Mouse (Mus musculus) gastrocnemius, adult 18-20 months (tissue): ENCODE results near the gene Gimap8. TPM values are rescaled to one million over a fixed set of nuclear protein-coding genes. Genes with fewer than 3 reads are reported as not detected.
"Not testable (repeated sequence)": the region's sequence is repeated elsewhere in the genome, so short reads cannot be mapped to it uniquely, and the experiment has no call there.

Experiments
- DNase-seq: peaks from one replicate; pipeline ENCODE4 v3.0.0; 2021; ENCODE audit warnings: low spot score
- long read RNA-seq, 2 experiments: library from polyadenylated mRNA; stranded (forward); transcript quantifications; one replicate each; pipeline ENCODE4 v2.0.0; 2021
- total RNA-seq, 2 experiments: library from RNA; stranded (reverse); gene quantifications; 2 replicates each; pipeline ENCODE4 v1.2.3; 2021

Gene Gimap8
- 1 to 10 TPM; 1.3 to 2.5 TPM for total RNA-seq
- long read RNA-seq, experiment 1, partial matches to known transcripts, result 1 of 2 reads
- long read RNA-seq, experiment 1, other reads (novel, unspliced or antisense), result 0 of 2 reads
- long read RNA-seq, experiment 2, partial matches to known transcripts, result 0 of 1 reads
- long read RNA-seq, experiment 2, other reads (novel, unspliced or antisense), result 0 of 1 reads

DNA sequence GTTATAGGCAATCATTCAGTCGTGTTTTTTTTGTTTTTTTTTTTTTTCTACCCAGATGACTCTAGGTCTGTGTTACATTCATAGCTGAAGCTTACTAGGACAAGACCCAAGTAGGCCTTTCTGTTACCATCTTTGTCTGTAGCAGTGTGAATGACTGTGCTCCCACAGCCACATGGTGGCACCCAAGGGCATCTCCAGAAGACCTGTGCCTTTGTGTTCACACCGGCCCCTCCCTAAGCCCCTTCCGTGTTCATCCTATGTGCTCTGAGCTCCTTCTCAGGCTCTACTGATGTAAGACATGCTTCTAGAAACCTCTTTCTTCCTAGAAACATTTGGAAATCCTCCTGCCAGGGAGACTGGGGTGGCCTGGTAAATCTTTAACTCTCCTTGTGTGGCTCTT is at the start of gene Gimap8:
Gimap8 (plus strand) TSS at position 240 of the 400 bp plus-strand sequence.
- no peak for DNase-seq

DNA sequence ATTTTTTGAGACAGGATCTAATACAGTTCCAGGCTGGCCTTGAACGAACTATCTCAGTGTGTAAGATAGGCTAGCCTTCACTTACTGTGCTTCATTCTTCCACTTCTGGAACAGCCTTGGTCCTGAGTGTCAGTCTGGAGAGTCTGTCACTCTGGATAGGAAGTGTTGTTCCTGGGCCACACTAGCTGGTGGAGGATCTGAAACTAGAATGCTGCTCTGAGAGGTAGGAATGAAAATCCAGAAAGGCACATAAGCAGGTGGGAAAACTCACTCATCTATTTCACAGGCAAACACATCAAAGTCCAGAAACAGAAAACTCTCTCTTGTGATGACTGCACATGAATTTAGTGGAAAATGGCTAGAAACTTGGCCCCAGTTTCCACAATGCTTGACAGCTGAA is 46.4 kb upstream of the Gimap8 start:
- no peak for DNase-seq

DNA sequence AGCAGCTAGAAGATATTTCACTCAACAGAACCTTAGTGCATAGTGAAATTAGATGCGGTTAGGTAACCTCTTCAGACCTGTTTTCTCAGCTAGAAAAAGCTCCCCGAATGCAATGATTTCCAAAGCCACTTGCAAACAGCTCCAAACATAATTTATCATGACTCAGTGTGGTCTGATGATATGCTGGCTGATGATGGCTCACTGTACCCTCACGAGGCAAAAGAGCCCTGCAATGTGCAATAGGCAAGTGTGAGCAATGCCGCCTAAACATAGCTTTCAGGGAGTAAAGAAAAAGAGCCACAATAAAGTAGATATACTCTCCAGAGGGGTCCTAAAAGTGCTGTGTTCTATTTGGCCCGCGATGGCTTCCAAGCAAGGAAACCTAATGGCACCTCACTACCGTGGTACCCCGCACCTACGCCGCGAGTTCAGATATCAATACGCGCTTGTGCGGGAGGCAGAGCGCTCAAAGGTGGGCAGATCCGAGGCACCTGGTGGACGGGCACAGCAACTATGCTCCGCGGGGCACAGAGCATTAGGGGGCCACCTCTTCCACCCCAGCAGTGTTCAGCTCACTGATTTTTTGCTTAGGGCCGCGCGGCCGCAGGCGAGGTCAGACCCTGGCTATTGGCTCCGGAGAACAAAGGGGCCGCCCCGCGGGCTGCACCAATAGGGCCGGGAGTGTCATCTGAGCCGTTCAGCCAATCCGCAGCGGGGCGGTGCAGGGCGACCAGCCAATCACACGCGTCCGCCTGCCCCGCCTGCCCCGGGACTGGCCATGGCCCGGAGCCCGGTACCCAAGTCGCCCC is 45.6 kb upstream of the Gimap8 start, which contains the start of gene Zfp775:
Zfp775 (plus strand) TSS at position 793 of the 809 bp plus-strand sequence.
- DNase-seq, result peak; percentile 97

DNA sequence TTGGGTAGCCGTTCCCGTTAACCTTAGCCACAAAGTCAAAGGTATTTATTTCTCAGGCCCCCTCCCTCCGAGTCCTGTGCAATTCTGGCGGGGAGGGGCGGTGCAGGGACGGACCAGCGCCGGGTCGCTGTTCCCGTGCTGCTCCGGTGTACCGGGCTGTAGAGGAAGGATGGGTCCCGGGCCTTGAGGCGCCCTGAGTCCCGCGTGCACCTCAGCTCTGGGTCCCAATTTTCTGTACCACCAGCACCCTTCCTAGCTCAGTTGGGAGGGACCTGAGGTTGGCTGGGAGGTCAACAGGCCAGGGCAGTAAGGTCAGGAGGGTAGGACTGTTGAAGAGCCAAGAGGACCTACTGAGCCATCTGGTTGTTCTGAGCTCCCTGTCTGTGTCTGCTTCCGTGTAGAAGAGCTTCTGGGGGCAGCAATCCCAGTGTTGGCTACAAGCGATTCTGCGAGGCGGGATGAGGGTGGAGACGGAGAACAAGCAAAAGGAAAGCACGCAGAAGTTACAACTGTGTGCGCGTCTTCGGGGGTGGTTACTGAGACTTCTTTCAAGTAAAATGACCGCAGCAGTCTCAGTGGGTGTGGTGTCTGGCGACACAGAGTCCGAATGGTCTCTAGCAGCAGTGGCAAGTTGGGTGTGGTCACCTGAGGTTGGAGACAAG is 44.8 kb upstream of the Gimap8 start:
- DNase-seq, result peak; percentile 28

DNA sequence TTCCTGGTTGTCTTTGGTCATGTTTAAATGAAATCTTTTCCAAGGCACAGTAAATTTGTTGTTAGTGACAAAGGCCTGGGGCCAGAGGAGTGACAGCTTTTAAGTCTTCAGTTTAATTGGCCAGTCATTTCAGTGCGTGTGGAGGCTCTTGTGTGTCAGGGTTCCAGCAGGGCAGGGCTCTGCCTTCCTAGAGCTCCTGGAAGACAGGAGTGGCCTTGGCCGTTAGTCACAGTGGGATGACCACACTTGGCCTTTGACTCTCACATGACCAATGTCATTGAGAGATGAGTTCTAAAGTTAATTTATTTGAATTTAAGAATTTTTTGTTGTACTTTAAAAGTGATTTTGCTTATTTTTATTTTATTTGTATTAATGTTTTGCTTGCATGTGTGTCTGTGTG is 38.9 kb upstream of the Gimap8 start:
- DNase-seq, result no peak

DNA sequence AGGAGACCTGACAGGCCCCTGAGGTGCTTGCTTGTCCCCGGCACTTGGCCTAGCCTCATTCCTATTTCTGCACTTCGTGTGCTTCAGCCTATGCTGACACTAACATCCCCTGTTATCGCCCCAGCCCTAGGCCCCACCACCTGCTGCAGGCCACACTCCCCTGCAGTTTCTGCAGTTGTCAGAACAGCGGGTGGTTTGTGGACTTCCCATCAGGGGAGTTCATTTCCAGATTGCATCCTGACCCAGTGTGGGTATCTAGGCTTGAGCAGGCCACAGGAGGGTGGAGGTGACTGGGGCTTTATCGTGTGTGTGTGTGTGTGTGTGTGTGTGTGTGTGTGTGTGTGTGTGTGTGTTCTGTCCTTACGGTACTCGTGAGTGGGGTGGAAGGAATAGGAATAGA is 37.5 kb upstream of the Gimap8 start:
- no peak for DNase-seq

DNA sequence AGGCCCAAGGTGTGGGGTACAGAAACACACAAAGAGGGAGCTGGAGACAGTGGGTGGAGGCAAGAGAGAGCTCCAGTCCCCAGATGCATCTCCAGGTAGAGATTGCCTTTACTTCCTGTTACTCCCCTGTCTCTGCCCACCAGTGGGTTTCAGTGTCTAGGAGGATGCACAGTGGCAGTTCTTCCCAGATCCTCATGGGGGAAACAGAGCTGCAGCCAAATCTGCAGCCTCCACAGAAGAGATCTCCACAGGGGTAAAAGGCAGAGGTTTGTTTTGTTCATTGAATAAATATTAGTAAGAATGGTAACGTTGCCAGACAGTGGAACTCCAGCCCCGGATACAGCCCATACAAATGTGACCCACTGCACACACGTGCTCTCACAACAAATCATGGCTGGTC is 36.4 kb upstream of the Gimap8 start:
- DNase-seq, result no peak

DNA sequence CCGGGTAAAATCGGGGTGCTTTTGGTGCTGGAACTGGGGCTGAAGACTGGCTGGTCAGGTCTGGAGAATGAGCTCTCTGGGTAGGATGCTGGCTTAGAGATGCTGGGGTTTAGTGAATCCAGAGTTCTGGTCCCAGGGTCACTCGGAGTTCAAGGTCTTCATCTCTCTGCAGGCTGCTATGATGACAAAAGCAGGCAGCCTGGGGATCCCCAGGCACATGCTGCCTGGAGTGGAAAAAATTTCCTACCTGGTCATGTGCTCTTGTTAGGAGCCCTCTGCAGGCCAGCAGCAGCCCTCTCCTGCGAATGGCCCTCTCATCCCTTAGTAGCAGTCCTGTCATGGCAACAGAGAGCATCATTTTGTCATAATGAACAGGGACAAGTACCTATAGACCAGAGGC is 33.6 kb upstream of the Gimap8 start:
- DNase-seq, result no peak

DNA sequence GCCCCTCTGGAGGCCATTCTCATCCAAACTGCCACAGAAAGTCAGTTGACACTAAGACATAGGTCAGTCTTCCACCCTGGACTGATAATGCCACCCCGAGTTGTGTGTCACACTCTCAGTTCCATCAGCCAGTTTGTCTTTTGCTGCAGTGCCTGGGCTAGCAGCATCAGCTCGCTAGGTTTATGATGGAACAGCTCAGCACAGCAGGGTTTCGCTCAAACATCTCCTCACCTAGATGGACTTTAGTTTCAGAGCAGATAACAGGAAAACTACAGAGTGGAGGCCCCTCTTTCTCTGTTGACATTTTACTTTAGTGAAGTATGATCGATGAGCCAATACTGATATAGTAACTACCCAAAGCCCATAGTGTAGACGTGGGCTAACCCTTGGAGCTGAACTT is 32.3 kb upstream of the Gimap8 start:
- no peak for DNase-seq

DNA sequence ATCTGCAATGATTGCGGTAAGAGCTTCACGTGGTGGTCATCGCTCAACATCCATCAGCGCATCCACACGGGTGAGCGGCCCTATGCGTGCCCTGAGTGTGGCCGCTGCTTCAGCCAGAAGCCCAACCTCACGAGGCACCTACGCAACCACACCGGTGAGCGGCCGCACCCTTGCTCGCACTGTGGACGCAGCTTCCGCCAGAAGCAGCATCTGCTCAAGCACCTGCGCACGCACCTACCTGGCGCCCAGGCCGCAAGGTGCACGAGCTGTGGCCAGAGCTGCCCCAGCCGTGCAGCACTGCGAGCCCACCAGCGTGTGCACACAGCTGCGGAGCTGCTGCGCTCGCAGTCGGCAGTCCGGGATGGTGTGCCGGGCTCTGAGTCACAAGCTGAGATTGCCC is 27.0 kb upstream of the Gimap8 start:
- no peak for DNase-seq

DNA sequence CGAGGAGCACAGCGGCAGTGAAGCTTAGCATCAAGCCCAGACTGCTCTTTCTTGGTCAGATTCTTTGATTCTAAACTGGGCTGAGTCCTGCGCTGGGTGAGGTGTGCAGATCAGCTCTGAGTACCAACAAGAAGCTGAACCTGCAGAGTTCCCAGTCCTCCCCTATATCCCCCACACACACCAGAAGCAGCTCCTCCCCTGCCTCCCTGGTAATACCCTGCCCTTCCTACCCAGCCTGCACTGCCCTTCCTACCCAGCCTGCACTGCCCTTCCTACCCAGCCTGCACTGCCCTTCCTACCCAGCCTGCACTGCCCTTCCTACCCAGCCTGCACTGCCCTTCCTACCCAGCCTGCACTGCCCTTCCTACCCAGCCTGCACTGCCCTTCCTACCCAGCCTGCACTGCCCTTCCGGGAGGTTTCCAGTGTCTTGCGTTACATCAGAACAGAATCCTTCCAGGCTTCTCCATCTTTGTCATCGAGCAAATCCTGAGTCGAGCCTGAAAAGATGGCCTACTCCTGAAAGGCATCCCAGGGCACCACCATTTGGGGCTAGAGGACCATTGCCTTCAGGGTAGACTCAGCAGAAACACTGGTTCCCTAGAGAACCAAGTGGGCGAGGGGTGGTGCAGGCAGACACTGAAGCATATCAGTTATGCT is 24.7 kb upstream of the Gimap8 start:
- DNase-seq, result not testable (repeated sequence)

DNA sequence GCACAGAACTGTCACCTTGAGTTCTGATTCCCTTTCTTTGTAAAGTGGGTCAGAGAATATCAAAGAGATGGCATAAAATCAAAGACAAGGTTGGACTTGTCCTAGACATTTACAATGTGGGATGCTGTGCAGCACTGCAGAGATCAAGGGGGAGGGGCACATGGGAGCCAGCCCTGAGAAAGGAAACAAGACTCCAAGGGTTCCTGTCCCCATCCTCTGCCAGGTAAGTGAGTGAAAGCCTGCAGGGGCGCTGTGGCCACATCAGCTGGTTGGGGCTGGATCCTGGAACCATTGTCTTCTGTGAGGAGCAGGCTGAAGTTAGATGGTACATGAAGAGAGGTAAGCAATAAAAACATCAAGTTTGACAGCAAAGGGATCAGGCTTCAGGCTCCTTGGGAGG is 23.6 kb upstream of the Gimap8 start:
- no peak for DNase-seq

DNA sequence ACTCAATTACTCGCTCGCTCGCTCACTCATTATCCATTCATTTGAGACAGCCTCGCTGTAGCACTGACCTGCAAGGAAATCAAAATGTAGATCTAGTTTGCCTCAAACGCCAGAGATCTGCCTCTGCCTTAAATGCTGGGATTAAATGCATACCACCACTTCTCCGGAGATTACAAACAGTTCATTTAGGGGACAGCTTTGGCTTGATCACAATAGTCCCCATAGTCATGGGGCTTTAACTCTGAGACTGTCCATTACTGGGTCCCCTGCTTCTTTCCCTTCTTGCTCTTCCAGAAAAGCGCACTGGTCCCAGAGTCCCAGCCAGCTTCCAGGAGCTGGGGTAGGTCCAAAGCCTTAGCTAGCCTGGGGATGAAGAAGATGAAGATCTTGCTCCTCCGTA is 20.6 kb upstream of the Gimap8 start, which contains the start of gene AI854703:
AI854703 (plus strand) TSS at position 301 of the 400 bp plus-strand sequence.
- no peak for DNase-seq

DNA sequence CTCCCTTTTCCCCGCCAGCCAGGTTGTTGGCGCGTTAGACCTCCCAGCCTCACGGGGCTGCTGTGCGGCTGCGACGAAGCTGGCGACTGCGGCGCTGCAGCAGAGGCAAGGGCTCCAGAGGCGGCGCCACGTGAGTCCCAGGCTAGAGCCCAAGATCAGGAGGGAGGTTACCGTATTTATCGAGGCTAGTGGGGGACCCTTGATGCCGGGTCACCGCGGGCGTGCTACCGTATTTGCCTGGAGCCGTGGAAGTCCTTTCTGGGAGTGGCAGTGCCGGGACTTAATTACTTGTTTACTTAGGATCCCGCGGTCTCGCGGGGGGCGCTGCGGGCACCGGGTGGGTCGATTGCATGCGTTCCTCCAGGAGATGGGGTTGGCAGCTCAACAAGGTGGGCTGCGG is 20.1 kb upstream of the Gimap8 start:
- peak; percentile 38 for DNase-seq

DNA sequence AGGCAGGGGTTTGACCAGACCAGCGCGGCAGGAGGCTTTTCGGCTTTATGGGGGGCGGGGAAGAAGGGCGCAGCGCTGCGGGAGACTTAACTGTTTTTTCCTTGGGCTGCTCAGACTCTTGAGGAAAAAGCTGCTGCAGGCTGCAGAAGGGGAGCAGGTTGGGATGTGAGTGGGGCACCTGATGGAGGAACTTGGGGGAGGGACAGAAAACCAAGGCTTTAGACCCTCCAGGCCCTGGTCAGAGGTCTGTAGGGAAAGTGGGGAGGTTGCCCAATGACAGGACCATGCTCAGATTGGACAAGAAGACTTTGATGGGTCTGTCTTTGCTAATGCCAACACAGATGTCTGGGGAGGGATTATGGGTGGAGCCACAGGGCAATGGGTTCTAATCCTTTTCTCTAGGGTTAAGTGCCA is 19.5 kb upstream of the Gimap8 start:
- no peak for DNase-seq

DNA sequence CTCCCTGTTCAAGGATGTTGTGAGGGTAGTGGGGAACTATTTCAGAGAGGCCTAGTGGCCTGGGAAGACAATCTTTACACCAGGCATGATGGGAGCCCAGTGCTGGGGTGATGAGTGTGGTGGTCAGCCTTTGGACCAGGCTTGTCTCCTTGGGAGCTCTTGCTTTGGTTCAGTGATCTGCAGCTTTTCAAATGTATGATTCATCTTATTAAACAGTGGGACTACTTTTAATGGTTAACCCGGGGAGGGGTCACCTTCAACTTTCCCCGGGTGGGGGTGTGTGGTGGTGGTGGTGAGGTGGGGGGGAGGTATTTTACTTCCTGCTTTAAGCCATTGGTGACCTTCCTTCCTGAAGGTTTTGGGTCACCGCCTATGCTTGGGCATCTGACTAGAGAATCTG is 18.7 kb upstream of the Gimap8 start:
- DNase-seq, result no peak

DNA sequence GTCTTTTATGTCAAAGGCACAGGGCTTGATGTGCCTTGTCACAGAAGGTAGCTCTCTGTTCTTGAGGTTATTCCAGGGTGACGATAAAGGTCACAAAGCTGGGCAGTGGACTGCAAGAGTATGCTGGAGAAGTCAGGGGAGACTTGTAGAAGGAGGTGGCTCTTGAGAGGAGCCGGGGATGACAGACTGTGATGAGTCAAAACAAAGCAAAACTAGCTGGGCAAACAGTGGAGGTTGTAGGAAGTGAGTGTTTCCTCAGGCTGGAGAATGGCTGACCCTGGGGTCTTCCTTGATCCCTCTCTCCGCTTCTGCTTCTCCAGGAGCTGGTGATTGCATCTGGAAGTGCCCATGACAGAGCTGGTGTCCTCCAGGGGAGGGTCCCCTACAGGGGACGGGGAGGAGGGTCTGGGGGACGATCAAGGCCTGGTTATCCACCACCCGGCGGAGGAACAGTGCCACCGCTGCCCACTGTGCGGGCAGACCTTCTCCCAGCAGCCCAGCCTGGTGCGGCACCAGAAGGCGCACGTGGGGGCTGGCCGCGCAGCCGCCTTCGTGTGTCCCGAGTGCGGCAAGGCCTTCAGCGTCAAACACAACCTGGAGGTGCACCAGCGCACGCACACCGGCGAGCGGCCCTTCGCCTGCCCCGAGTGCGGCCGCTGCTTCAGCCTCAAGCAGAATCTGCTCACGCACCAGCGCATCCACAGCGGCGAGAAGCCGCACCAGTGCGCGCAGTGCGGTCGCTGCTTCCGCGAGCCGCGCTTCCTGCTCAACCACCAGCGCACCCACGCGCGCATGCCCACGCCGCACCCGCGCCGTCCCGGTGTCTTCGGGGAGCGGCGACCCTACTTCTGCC is 18.0 kb upstream of the Gimap8 start:
- DNase-seq, result no peak

DNA sequence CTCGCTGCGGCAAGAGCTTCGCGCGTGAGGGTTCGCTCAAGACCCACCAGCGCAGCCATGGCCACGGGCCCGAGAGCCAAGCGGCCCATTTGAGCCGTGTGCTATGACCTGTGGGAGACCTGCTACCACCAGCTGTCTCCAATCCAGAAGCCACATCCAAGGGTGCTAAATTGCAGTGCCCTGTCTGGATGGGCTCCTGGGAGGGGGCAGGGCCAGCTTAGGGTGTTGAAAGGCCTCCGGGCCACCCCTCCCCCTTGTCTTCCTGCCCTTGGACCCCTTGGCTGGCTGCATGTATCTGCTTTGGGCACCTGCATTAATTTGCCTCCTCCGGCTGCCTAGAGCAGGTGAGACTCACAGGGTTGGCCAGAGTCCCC is 17.4 kb upstream of the Gimap8 start:
- DNase-seq, result no peak

DNA sequence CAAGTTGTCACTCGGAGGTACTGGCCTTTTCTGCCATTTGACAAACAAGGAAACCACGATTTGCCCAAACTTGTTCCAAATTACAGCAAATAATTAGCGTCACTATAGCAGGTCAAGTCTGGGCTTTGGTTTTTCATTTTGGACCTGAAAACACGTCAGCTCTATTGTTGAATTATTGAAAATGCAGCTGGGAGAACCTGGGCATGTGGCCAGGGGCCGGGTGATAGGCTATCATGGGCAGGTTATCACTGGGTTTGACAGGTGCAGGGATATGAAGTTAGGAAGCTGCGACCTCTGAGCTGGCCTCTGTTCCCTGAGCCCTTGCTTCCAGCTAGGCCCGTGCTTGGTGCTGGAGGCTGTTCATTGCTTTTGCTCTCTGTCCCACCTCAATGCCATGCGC is 16.2 kb upstream of the Gimap8 start:
- no peak for DNase-seq

DNA sequence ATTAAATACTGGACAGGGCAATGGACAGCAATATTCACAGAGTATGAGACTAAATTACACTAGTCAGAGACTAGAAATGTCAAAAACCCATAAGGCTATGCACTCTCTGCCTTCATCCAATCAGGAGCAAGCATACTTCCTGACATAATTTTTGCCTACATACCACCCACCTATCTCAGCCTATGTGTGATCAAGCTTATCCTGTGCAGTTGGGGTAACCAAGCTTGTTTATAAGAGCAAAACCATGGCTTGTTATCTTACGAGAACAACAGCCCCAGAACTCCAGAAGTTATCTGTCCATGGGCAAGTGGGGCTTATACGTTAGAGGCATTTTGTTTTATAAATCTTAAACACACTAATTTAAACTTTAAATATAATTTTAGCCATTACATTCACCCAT is 11.9 kb upstream of the Gimap8 start:
- DNase-seq, result no peak

DNA sequence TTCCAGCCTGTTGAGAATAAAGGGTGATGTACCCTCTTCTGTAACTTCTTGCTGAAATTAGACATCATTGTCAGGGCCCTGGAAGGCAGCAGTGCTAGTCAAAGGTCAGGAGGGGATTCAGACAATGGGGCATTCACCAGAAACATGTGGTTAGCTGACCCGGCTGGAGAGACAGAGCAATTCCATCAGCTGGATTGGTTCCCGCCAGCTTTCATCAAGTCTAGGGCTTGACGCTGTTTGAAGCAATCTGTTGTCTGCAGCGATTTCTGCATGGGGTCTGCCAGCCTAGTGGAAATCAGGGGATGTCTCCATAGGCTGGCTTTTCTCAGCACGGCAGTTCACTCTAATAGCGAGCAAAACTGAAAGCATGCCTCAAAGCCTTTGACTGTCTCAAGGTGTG is 10.5 kb upstream of the Gimap8 start:
- DNase-seq, result no peak
